Mouse (Mus musculus) lung, postnatal 10 days (tissue): ENCODE results near the gene Aldh3a1.
"Not testable (repeated sequence)": the region's sequence is repeated elsewhere in the genome, so short reads cannot be mapped to it uniquely, and the experiment has no call there.

Experiments
- DNase-seq: peaks from one replicate; pipeline ENCODE4 v3.0.0; 2021

Aldh3a1 gene

DNA sequence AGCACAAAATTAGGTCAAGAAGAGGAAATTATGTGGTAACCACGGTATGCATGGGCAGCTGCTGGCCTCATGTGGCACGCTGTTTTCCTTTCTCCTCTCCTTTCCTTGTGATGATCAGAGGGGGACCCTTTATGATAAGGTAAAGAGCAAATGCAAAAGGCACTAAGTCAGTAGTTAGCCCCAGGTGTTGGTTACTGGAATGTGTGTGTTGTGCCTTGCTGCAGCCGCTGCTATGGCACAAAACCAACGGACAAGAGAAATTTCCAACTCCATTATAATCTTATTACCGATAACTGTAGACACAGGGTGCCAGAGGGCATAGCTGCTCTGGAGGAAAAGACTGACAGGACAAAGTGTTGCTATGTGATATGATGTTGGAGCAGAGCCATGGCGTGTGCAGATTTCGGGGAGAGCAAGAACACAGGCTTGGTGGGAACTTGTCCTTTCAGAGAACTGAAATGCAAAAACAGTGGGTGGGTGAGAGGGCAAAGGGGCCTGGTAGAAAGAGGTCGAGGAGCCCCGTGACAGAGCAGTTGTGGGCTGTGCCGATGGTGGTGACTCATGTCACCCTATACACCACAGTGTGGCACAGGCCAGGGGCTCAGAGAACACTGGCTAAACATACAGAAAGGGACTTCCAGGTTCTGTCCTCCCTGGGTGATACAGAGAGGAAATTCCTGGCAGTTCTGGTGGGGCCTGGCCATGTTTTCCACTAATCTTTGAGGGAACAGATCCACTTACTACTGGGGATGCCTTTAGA, at the start of gene Aldh3a1:
Aldh3a1 (plus strand) TSS at position 51 of the 760 bp plus-strand sequence.
- DNase-seq: no peak

- DNase-seq: no peak
These were observed 49.2 kb upstream of the Aldh3a1 start for GRCm38 (mm10) chr11:61158141-61158540.

- no peak for DNase-seq
These were observed 47.3 kb upstream of the Aldh3a1 start for GRCm38 (mm10) chr11:61159796-61160732.

DNA sequence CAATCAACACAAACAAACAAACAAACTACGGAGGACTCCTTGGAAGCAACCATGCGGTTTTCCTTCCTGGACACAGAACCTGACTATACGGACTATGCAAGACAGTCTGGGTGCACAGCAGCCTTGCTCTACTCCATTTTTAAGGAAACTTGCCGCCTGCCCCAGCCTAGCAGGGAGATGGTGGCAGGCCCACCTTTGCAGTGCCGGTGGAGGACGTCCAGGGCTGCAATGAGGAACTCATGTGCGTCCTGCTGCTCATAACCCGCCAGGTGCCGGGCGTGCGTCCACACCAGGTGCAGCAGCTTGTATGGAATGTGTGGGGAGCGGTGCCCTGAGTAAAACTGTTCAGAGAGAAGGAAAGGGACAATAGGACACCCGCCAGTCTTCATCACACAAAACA, 46.2 kb upstream of the Aldh3a1 start:
- DNase-seq: no peak

DNA sequence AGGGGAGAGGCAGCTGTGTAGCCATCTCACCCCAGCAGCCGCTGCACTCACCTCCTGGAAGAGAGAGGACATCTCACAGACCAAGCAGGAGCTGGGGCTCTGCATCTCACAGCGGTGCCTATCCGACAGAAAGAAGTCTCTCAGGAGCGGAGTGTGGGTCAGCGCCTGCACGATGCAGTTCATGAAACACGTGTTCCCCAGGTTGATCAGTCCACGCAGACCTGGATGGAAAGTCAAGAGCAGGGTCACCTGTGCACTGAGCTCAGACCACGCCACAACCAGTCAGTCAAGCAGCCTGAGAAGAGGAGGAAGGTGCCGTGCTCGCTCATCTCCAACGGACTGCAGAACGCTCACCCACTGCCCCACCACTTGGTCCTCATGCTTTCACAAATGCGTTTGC, 44.6 kb upstream of the Aldh3a1 start:
- no peak for DNase-seq

DNA sequence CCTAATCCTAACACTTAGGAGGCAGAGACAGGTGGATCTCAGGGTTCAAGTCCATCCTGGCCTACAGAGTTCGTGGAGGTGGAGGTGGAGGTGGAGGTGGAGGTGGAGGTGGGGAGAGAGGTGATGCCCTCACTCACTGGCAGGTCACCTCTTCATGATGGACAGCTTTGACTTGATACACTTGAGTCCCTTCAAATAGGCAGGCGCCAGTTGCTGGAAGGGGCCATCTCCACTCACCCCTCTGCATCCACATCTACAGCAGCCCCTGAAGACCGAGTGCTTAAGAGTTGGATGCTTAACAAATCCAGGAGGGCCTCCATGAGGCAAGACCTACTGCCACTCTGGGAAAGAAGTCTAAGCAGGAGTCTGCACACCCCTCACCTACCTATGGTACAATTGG, 44.0 kb upstream of the Aldh3a1 start:
- DNase-seq: no peak

DNA sequence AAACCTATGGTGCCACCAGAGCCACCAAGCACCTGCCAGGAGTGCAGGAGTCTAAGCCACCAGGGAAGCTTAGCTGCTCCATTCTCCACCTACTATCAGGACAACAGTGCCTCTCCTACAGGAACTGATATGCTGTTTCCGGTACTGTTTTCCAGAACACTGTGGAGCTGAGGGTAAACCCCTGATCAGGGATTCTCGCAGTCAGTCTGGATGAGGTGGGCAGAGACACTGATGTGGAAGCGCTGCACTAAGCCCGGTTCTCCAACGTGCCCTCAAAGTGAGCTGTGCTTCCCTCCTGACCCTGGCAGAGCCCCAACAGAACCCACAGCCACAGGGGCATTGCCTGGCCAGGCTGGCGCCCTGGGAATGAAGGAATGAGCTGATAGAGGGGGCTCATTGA, 43.0 kb upstream of the Aldh3a1 start:
- DNase-seq: no peak

DNA sequence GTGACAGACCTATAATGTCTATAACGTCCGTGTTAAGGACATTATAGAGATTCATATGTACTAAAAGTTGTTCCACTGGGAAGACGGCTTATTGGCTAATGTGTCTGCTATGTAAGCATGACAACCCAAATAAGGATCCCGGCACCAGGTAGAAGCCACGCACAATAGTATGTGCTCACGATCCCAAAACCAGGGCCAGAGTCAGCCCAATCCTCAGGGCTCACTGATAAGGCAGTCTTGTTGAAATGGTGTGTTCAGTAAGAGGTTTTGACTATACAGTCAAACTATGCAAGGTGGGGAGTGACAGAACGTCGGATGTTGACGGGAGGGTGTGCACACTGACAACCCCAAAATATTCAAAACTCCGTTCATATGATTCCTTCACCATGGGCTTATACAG, 42.5 kb upstream of the Aldh3a1 start:
- DNase-seq: no peak

GRCm38 (mm10) chr11:61170184-61170583, 37.2 kb upstream of the Aldh3a1 start:
- no peak for DNase-seq

DNA sequence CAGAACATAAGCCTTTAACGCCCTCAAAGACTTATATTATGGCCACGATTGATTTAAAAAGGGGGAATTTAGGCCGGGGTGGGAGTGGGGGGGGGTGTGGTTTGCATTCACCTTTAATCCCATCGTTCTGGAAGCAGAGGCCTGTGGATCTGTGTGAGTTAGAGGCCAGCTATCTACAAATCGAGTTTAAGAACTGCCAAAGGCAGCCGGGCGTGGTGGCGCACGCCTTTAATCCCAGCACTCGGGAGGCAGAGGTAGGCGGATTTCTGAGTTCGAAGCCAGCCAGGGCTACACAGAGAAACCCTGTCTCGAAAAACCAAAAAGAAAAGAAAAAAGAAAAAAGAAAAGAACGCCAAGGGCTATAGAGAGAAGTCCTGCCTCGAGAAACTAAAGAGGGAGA, 33.9 kb upstream of the Aldh3a1 start:
- DNase-seq: not testable (repeated sequence)

DNA sequence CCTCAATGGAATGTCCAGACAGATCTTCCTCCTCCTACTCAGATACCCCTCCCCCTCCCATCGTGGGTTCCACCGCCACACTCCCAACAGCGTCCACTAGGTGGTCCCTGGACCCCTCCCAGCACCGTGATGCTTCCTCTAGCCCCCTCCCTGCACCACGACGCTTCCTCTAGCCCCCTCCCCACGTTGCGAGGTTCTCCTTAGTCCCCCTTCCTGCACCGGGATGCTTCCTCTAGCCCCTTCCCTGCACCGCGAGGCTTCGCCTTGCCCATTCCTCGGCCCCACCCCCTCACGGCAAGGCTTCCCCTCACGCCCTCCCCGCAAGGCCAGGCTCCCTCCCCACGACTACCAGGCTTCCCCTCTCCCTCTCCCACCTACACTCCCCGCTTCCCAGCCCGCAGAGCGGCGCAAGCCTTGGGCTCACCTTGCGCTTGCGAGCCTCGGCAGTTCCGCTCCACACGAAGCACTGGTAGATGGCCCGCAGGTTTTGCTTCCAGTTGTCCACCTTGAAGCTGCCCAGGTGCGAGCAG, 33.0 kb upstream of the Aldh3a1 start:
- peak; percentile 81 for DNase-seq

GRCm38 (mm10) chr11:61174821-61175658, 32.3 kb upstream of the Aldh3a1 start, which contains the start of gene Usp22:
TSS of gene Usp22 (minus strand) at chr11:61175055.
- peak; percentile 100 for DNase-seq

DNA sequence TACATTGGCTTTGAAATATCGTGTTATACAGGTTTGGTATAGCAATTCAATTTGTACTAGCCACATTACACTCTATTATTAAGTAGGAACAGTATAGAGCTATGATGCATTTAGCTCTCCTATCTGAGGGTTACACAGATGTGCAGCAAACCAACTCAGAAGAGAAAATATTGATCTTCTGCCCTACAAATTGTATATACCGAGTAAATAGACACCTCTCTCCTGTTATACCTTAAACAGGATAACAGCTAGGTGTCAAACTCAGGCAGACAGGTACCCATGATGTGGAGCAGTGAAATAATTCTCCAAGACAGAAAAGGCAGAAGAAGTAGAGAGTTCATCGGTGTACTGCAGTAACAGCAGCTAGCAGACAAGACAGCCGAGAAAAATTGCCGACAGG, 31.6 kb upstream of the Aldh3a1 start:
- DNase-seq: no peak

DNA sequence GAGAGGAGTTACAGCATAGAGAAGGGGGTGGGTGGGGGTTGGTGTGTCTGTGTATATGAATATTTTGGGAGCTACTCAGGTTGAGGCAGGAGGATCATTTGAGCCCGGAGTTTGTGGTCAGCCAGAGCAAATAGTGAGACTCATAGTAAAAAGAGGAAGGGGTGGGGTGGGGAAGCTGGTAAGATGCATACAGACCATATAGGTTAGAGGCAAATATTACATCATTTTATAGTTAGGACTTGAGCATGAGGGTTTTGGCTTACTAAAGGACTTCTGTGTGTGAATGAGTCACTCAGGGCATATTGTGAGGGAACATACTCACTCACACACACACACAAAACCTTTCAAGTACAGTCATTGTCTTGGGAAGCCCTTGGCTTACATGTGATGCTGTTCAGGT, 31.0 kb upstream of the Aldh3a1 start:
- no peak for DNase-seq

- no peak for DNase-seq
These were observed 27.0 kb upstream of the Aldh3a1 start for GRCm38 (mm10) chr11:61180361-61180760.

- no peak for DNase-seq
These were observed 25.7 kb upstream of the Aldh3a1 start for GRCm38 (mm10) chr11:61181624-61182023.

DNA sequence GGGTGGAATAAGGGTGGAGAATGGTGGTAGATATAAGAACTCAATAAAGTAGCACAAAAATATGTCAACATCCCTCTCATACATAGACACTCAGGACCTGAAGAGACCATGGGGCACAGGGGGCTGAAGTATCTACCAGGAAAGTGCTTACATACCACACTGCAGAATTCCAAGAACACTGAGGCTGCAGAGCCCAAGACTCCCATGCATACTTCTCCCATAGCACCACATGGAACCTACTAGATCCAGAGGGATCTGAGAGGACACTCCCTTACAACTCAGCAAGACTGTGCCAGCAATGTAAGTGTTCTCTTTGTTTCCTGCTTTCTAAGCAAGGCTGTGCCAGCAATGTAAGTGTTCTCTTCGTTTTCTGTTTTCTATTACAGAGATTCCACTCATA, 23.5 kb upstream of the Aldh3a1 start:
- no peak for DNase-seq

- DNase-seq: no peak
These were observed 16.6 kb upstream of the Aldh3a1 start for GRCm38 (mm10) chr11:61190776-61191175.

DNA sequence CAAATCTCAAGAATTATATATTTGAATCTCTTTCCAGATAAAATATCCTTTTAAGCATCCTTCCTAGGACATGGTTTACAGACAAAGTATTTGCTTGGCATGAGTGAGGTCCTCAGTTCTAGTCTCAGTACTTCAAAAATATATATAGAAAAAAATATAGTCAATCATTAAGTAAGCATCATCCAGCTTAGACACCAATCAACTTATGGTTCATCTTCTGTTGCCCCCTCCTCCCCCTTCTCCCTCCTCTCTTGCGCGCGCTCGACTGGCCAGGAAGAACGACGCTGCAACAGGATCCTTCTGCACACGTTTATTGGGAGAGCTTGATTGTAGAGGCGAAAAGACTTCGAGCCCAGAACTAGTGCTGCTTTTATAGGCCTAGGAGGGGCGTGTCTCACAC, 15.2 kb upstream of the Aldh3a1 start:
- DNase-seq: not testable (repeated sequence)

GRCm38 (mm10) chr11:61192779-61193178, 14.6 kb upstream of the Aldh3a1 start:
- DNase-seq: no peak

DNA sequence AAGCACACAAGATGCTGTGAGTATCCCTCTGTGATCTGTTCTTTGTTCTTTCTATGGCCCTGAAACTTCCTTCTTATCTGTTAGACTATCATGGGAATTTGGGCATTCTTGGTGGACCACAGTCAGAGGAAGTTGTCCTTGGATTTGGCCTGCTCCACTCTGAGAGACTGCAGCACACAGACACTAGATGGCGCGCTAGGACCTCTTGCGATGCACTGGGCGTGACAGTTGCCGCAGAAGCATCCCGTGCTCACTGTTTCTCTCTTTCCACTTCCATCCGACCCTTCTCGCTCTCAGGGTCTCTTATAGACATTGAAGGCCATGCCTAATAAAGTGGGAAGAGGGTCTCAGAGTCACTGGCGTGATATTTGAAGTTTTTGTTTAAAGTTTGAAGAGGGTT, 13.9 kb upstream of the Aldh3a1 start:
- peak; percentile 91 for DNase-seq

- no peak for DNase-seq
These were observed 10.6 kb upstream of the Aldh3a1 start for GRCm38 (mm10) chr11:61196616-61197353.
